Mouse (Mus musculus) liver, embryonic 14.5 days (tissue): ENCODE measurements around the gene Prpf39. TPM values are rescaled to one million over a fixed set of nuclear protein-coding genes. Genes with fewer than 3 reads are reported as not detected.

ENCODE experiments used
- ATAC-seq: fragments of 200-750 bp; cut with Nextera tagmentation; 2 replicates; pipeline ENCODE4 v1.8.0; 2017; ENCODE audit warnings: moderate number of reproducible peaks, mild to moderate bottlenecking, moderate library complexity; ENCODE audit not compliant: insufficient read depth
- DNase-seq, 3 experiments: peaks; one replicate each; pipeline ENCODE4 v3.0.0-alpha.2; 2012 to 2013; ENCODE audit warnings: low read depth in 3 of 3, low spot score in 3 of 3
- H3K27ac ChIP-seq: fragments of 300-500 bp; sonication (generic); 2 replicates; pipeline ENCODE4 v1.5.1; 2014; ENCODE audit warnings: moderate library complexity, mild to moderate bottlenecking, control low read depth, inconsistent platforms
- H3K27me3 ChIP-seq: fragments of 300-500 bp; sonication (generic); 2 replicates; pipeline ENCODE4 v1.6.1; 2014; ENCODE audit warnings: mild to moderate bottlenecking, low read length, moderate library complexity; ENCODE audit not compliant: control insufficient read depth, insufficient read depth
- H3K36me3 ChIP-seq: fragments of 300-500 bp; sonication (generic); replicated peaks from 2 replicates; pipeline ENCODE4 v1.6.1; 2014; ENCODE audit warnings: low read depth; ENCODE audit not compliant: control insufficient read depth, insufficient read depth
- H3K4me1 ChIP-seq, 2 experiments: fragments of 200-500 bp in 1 of 2; fragments of 300-500 bp in 1 of 2; sonication (generic) in 1 of 2; replicated peaks; 2 replicates each; pipeline ENCODE4 v1.6.1; 2012 to 2014; ENCODE audit warnings: antibody characterized with exemption in 1 of 2, inconsistent platforms in 1 of 2, low read length in 1 of 2; ENCODE audit not compliant: control insufficient read depth in 2 of 2, insufficient read depth in 2 of 2
- H3K4me2 ChIP-seq: fragments of 300-500 bp; sonication (generic); 2 replicates; pipeline ENCODE4 v1.6.1; 2014; ENCODE audit warnings: low read depth, mild to moderate bottlenecking, control low read depth, moderate library complexity
- H3K4me3 ChIP-seq, 2 experiments: fragments of 200-500 bp in 1 of 2; fragments of 300-500 bp in 1 of 2; sonication (generic) in 1 of 2; 2 replicates each; pipeline ENCODE4 v1.5.1; 2012 to 2014; ENCODE audit warnings: low read depth in 2 of 2, low read length in 2 of 2, mild to moderate bottlenecking in 2 of 2, control low read depth in 1 of 2, inconsistent platforms in 1 of 2, moderate library complexity in 1 of 2; ENCODE audit not compliant: insufficient read depth in 1 of 2
- H3K9ac ChIP-seq: fragments of 300-500 bp; sonication (generic); replicated peaks from 2 replicates; pipeline ENCODE4 v1.6.1; 2014; ENCODE audit warnings: mild to moderate bottlenecking, control low read depth, moderate library complexity
- H3K9me3 ChIP-seq: fragments of 300-500 bp; sonication (generic); 2 replicates; pipeline ENCODE4 v1.6.1; 2016; ENCODE audit warnings: low read length, mixed read lengths; ENCODE audit not compliant: control insufficient read depth
- CTCF ChIP-seq: IDR thresholded peaks from 2 replicates; pipeline ENCODE4 v1.5.1; 2016; ENCODE audit warnings: antibody characterized with exemption, low read depth, control low read depth
- EP300 ChIP-seq: IDR thresholded peaks from 2 replicates; pipeline ENCODE4 v1.6.1; 2016; ENCODE audit warnings: antibody characterized with exemption, low read depth
- WGBS: fragments of 180-500 bp; shearing (Covaris S2); extraction: QIAGEN DNeasy Blood & Tissue Kit; methylation state at CpG from one replicate; pipeline ENCODE4 v1.1.7; 2014; ENCODE audit not compliant: insufficient replicate concordance; 5-methylcytosine and 5-hydroxymethylcytosine counted together
- polyA plus RNA-seq, 2 experiments: library from polyadenylated mRNA; depleted of rRNA in 1 of 2; stranded (reverse) in 1 of 2; unstranded in 1 of 2; fragments of >200 nt; fragmentation: Nextera tagmentation in 1 of 2; extraction: Ambion mirVana in 1 of 2; gene quantifications; 2 replicates each; pipeline versions ENCODE4 v1.2.1 to v1.2.3; 2012 to 2014

The Prpf39 gene
- polyA plus RNA-seq, 2 experiments, result 9.1 to 14.3 TPM

DNA sequence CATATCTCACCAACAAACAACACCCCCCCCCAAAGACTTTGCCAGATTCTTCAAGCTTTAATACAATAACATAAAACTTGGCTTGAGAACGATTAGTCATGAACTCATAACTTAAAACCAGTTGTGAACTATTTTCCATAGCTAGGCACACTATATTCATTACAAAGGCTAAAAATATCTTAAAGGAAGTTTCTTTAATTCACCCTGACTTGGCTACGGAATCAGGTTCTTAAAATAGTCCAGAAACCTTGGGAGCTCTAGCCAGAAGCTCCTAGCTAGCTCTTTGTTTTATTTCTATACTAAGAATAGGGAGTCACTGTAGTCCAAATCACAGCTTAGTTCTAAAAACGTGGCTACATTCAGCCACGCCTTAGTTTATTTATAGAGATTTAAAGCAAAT, 32.3 kb downstream of the Prpf39 start:
- Histone ChIP-seq H3K4me2 (no peak overlapping the region), H3K9ac (no peak overlapping the region), H3K27ac (no peak overlapping the region), H3K4me1 (no peaks in the 10 kb centered on the region), H3K4me3 (no peak overlapping the region), H3K36me3 (peaks cover 18% of the 10 kb centered on the region), H3K9me3 (no peaks in the 10 kb centered on the region), H3K27me3 (no peaks in the 10 kb centered on the region)
- DNase-seq, result no peak
- WGBS, result 57% methylated on average over 4 of the region's 4 CpGs
- no peak for ATAC-seq
- TF ChIP-seq CTCF, result no peak
- TF ChIP-seq EP300, result no peak

DNA sequence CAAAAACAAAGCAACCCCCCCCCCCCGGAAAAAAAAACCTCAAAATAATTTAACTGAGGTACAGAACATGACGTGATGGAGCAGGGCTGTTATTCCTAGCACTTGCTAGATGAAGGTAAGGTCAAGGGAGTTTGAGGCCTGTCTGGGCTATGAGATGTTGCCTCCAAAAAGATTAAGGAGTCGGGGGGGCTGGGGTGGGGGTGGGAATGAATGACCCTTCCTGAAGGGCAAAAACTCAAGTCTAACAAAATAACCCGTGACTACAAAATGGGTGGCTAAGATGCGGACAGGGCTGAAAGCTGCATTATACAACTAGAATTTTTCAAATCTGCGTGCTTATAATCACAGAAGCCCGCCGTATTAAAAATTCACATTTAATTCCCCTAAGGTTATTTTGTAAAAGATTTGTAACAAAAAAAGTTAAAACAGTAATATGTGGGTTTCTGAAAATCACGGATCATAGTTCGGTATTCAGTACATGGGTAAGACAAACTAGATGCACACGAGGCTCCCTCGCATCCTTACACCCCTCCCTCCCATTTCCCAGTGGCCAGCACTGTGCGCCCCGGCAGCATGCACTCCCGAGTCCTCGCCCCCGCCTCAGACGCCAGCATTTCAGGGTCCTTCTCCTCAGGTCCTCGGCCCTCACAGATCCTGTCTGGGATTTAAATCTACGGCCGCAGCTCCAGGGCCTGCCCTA, 36.9 kb downstream of the Prpf39 start:
- Histone ChIP-seq H3K27ac (peak overlapping the region; percentile 35), H3K9ac (peak overlapping the region; percentile 83), H3K4me1 (peaks cover 16 to 19% of the 10 kb centered on the region in 2 experiments), H3K4me3 (peak overlapping the region; percentile 69 to 93), H3K27me3 (no peaks in the 10 kb centered on the region; the same call in 1 of the 2 replicates), H3K4me2 (peak overlapping the region; percentile 72), H3K36me3 (0 out of 2 replicates have a peak, but pooled peaks cover 3% of the 10 kb centered on the region), H3K9me3 (no peaks in the 10 kb centered on the region)
- ATAC-seq, result no peak
- 3% methylated on average over 21 of the region's 21 CpGs for WGBS
- DNase-seq, result no peak
- no peak for TF ChIP-seq CTCF
- TF ChIP-seq EP300, result no peak

DNA sequence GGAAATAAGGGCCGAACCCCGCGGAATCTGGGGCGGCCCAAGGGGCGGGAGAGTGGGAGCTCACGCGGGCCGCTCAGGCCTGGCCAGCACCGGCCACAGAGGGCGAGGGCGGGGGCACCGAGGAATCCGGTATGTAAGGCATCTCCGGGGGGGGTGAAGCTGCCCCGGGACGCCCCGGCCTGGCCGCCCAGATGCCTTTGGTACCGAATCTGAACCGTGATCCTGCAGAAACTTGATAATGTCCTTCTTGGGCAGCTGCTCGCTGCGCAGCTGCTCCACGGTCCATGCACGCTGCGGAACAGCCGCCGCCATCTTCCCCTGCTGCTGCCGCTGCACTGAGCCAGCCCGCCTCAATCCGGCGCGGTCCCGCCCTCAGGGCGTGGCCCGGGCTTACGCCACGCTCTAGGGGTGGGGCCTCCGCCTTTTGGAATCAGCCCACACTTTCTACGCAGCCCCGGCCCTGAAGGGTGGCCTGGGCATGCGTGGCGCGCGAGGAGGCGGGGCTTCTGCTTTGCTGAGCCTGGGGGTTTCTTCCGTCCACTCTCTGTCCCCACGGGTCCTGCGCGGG, 37.6 kb downstream of the Prpf39 start, which contains the start of gene Fkbp3:
TSS of gene Fkbp3 (minus strand) at position 397 of the 568 bp plus-strand sequence.
- H3K9ac ChIP-seq, result peak within 1 kb of the TSS; percentile 83

DNA sequence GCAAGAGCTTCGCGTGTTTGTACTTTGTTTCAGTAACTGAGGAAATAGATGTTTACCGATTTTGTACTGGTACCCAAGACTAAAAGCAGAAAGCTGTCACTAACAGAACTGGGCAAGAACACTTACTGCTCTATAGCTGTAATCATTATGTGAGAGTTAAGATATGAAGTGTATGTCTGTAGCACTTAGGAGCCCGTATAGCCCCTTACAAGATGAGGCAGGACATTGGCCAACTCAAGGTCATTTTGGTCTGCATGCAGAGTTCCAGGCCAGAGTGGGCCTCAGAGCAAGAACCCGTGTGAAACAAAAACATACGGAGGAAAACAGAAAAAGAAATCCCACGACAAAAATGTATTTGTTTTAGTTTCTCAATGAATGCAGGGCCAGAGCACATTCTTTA, 38.5 kb downstream of the Prpf39 start:
- Histone ChIP-seq H3K4me1 (peaks cover 16 to 19% of the 10 kb centered on the region in 2 experiments), H3K9me3 (no peaks in the 10 kb centered on the region), H3K27ac (peak overlapping the region; percentile 8; the same call in 1 of the 2 replicates), H3K4me3 (peak overlapping the region; percentile 93 to 98; a peak in 3 of 4 replicates), H3K9ac (no peak overlapping the region; the same call in 1 of the 2 replicates), H3K36me3 (no peaks in the 10 kb centered on the region; the same call in 1 of the 2 replicates), H3K27me3 (no peaks in the 10 kb centered on the region; the same call in 1 of the 2 replicates), H3K4me2 (peak overlapping the region; percentile 72)
- no peak for TF ChIP-seq EP300
- TF ChIP-seq CTCF, result no peak
- WGBS, result 39% methylated on average over 7 of the region's 7 CpGs
- ATAC-seq (no peak), DNase-seq (no peak)

More for the DNA sequence above, 37.6 kb downstream of the Prpf39 start, which contains the start of gene Fkbp3:
- TF ChIP-seq EP300 (0 out of 2 replicates have a peak, but pooled peaks have one; percentile 34), CTCF (no peak)
- H3K4me2 ChIP-seq, result peak within 1 kb of the TSS; percentile 72
- peak within 1 kb of the TSS; percentile 93 to 98 for H3K4me3 ChIP-seq
- H3K36me3 ChIP-seq, result peaks cover 3% of the 10 kb centered on the region; the same call in 1 of the 2 replicates
- WGBS, result 1% methylated on average over 47 of the region's 49 CpGs
- H3K4me1 ChIP-seq, result peaks cover 16 to 19% of the 10 kb centered on the region in 2 experiments
- no peaks in the 10 kb centered on the region for H3K9me3 ChIP-seq
- DNase-seq (peak; percentile 90 to 91 (median 91)), ATAC-seq (peak; percentile 99)
- no peaks in the 10 kb centered on the region; the same call in 1 of the 2 replicates for H3K27me3 ChIP-seq
- peak within 1 kb of the TSS; percentile 35 for H3K27ac ChIP-seq

DNA sequence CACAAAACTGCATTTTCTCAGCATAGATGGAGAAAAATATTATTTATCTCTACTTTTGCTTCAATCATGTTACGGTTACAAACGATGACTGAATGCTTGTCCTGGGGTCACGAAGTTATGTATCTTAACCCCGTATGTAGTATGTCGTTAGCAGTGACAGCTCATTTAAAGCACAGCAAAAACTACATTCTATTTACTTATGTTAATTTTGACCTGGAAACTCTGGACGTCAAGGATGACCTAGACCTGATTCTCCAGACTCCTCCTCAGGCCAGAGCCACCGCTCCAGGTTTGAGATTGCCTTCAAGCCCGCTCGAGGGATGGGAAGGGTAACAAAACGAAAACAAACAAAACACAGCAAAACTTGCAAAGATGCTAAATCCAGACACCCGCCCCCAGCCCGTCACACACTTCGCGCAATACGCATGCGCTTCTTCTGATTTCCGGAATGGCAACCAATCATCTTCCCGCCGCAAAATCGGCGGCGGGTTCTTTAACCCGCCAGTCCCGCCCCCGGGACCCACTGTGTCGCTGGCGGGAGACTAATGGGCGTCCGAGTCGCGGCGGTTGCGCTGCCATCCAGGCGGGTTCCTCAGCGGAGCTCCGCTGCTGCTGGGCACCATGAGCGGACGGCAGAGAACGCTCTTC, 39.1 kb downstream of the Prpf39 start, which contains the start of gene Fancm:
TSS of gene Fancm (plus strand) at position 519 of the 648 bp plus-strand sequence.
- ATAC-seq (peak; percentile 48), DNase-seq (peak; percentile 85 to 89 (median 88))
- Histone ChIP-seq H3K9ac (peak within 1 kb of the TSS; percentile 89), H3K4me3 (peak within 1 kb of the TSS; percentile 93 to 98), H3K27me3 (no peaks in the 10 kb centered on the region; the same call in 1 of the 2 replicates), H3K36me3 (no peaks in the 10 kb centered on the region; the same call in none of the 2 replicates), H3K9me3 (no peaks in the 10 kb centered on the region), H3K4me2 (peak within 1 kb of the TSS; percentile 72), H3K27ac (peak within 1 kb of the TSS; percentile 44), H3K4me1 (peaks cover 16 to 19% of the 10 kb centered on the region in 2 experiments)
- WGBS, result 2% methylated on average over 39 of the region's 39 CpGs
- TF ChIP-seq CTCF, result no peak
- no peak for TF ChIP-seq EP300
